Mouse (Mus musculus) layer of hippocampus, adult 18-20 months (tissue): ENCODE data around the gene Aamdc. TPM values are rescaled to one million over a fixed set of nuclear protein-coding genes. Genes with fewer than 3 reads are reported as not detected.

Experiments used
- DNase-seq, 2 experiments: peaks; one replicate each; pipeline ENCODE4 v3.0.0; 2022; ENCODE audit warnings: low spot score in 2 of 2
- long read RNA-seq: library from polyadenylated mRNA; stranded (forward); transcript quantifications from one replicate; pipeline ENCODE4 v2.0.0, GENCODE M21; 2021
- total RNA-seq, 2 experiments: library from RNA; stranded (reverse); gene quantifications; 2 replicates each; pipeline ENCODE4 v1.2.3; 2021

The Aamdc gene
- total RNA-seq = 10 to 100 TPM; 51.7 to 53.4 TPM
- long read RNA-seq, transcript Aamdc-206 (4 exons, 789 nt) = major isoform, 13 of 30 reads
- long read RNA-seq, transcript Aamdc-213 (5 exons, 883 nt) = minor isoform, 9 of 30 reads
- long read RNA-seq, partial matches to known transcripts = 0 of 30 reads
- long read RNA-seq, other reads (novel, unspliced or antisense) = 3 of 30 reads

DNA sequence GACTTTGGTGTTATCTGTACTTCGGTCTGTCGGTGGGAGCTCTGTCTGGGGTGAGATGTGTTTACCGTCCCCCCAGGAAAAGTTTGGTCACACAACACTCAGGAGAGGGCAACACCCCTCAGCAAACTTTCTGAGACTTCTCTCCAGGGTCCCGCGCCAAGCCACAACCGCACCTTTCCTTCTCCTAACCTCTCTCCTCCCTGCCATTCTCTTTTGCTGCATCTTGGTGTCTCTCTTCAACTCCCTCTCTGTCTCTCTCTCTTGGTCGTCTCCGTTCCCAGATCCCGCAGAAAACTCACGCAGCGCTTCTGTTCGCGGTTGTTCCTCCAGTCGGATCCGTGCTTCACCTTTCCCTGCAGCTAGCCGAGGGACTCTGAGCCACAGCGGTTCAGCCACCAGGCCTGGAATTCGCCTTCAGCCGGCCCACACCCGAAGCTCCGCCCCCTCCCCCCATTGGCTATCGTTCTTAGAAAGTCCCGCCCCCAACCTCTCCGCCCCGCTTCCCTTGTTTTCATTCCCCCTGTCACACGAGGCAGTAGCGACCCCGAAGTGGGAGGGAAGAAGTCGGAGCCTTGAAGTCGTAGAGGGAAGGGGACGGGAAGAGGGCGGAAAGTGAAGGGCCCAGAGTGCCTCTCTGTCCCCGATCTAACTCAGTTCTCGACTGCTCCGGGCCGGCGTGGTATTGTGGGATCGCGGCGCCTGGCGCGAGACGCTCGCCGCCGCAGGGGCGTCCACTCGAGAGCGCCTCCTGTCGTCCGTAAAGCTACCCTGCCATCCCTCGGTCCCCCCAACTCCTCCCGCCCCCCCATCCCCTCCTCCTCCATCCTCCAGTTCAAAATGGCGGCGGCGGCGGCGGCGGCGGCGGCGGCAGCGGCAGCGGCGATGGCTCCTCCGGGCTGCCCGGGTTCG, at the start of gene Aamdc, which contains the start of gene Rsf1:
TSS of gene Aamdc (minus strand) at position 431 of the 909 bp plus-strand sequence.
TSS of gene Rsf1 (plus strand) at position 823 of the 909 bp plus-strand sequence.
- peak; percentile 94 to 97 for DNase-seq

DNA sequence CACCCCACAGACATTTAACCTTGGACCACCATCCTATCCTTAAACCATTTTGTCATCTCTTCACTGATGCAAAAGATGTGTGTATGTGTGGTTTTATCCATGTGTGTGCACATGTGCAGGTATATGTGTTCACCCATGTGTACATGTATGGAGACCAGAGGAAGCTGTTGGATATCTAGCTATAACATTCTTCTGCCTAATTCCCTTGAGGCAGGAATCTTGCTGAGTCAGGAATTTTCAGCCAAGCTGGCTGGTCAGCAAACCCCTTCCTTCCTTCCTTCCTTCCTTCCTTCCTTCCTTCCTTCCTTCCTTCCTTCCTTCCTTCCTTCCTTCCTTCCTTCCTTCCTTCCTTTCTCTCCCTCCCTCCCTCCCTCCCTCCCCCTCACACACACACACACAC, 44.1 kb upstream of the Aamdc start:
- DNase-seq = no peak

DNA sequence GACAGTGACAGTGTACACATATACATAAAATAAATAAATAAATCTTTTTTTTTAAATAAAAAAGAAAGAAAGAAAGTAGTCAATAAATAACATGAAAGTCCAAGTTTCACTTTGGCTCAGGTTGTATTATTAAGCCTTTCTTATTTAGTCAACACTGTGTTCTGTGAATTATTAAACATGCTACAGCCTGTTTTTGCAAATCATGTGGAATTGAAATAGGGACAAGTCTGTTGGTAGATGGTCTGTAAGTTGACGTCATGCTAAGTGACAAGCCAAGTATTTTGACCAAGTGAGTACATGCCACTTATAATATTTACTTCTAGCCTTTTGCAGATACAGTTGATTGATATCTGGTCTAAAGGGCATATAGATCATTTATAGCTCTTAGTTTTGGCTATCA, 43.4 kb upstream of the Aamdc start:
- DNase-seq = no peak

DNA sequence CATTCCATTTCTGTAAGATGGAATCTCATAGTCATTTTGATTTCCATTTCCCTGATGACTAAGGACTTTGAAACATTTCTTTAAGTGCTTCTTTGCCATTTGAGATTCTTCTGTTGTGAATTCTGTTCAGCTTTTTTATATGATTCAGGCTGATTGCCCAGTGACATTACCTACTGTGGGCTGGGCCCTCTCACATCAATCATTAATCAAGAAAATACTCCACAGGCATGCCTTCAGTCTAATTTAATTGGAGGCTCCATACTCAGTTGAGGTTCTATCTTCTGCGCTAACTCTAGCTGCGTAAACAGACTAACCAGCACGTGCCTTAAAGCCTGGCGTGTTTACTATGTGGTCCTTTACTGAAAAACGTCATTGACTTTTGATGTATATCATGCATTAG, 42.0 kb upstream of the Aamdc start:
- DNase-seq = no peak

DNA sequence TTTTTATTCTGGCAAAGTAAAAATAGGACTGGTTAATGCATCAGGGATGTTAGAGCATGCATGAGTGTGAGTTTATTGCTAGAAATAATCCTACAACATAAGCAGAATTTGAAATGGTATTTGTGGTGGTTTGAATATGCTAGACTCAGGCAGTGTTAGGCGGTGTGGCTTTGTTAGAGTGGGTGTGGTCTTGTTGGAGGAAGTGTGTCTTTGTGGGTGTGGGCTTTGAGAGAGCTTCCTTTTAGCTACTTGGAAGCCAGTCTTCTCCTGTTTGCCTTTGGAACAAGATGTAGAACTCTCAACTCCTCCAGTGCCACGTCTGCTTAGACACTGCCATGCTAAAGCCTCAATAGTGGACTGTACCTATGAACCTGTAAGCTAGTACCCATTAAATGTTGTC, 19.3 kb upstream of the Aamdc start:
- DNase-seq = no peak

DNA sequence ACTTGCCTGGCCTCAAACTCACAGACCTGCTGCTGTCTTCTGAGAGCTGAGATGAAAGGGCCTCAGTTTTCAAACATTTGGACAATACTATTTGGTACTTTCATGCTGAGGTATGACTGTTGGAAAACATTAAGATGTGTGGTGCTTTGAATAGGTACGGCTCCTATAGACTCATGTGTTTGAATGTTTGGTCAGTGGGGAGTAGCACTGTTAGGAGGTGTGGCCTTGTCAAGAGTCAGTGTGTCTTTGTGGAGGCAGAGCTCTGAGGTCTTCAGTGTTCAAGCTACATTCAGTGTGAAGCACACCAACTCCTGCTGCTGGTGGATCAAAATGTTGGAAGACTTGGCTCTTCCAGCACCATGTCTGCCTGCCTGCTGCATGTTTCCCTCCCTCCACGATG, 14.2 kb upstream of the Aamdc start:
- DNase-seq = no peak

DNA sequence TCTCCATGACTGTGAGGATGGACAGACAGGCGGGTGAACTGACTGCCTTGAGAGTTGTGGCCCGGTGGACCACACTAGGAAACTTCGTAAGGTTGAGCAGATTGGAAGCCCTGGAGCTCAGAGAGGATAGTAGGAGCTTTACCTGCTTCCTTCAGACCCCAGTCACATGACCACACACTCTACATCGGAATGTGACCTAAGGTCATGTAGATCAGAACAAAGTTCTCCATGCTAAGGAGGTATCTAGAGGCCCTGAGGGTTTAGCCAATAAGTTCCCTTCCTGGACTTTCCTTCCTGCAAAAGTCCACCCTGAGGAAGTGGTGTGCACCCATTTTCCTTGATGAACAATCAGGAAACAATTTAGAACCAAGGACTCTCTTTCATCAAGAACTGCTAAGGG, 13.1 kb upstream of the Aamdc start:
- no peak for DNase-seq

DNA sequence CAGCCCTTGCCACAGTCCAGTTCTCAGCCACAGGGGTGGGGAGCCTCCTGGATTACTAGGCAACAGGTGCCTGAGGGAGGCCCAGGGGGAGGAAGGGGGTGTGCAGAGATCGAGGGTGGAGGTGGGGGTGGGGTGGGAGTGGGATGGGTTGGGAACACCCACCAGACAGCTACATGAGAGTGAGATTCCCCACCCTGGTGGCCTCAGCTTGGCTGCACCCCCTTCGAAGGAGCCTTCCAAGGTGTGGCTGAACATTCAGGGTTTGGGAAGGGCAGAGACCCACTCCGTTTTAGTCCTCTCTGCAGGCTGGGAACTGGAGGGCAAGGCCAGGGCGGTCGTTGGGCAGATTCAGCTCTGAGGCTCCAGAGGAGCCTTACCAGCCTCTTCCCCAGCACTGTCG, 12.0 kb upstream of the Aamdc start:
- no peak for DNase-seq

DNA sequence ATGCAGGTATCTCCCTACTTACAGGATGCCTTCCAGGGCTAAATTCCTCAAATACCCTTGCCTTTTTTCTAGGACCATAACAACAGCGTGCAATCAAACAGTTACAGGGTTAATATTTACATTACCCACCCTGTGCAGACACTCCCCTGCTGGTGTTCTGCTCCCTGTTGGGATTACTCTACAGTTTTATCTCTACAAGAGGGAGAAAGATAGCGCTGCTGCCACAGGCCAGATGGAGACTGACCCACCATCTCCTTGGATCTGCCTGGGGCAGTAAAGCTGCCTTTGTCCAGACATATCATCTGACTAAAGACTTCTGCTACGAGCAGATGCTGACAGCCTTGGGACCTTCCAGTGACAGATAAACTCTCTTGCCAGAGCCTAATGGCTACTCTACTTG, 11.2 kb upstream of the Aamdc start:
- no peak for DNase-seq

DNA sequence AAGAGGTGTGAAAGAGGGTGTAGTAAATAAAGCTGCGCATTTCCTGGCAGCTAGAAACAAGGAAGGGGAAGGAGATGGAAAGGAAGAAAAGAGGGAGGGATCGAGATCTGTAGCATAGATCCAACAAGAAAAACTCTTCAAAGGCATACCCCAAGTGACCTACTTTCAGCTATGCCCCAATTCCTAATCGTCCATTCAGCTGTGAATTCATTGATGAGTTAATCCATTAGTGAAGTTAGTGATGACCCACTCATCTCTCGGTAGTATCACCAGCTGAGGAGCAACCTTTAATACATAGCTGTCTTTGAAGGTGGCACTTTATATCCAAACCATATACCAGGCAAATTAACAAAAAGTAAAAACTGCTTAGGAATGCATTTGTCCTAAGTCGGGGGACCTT, 9.2 kb upstream of the Aamdc start:
- DNase-seq = no peak

DNA sequence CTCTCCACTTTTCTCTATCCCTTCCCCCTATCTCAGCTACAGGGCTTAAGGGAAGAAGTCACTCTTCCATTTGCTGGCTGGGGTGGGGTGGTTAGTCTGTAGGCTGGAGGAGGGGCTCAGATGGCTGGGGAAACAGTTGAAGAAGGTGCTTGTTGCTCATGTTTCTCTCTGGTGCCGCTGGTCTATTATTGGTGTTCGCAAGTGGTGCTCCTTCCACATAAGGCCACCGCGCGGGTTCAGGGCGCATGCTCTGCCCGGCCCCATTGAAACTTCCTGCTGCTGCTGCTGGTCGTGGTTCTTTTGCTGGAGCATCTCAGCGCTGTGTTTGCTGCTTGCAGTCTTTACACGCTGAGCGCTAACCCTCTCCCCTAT, 1.5 kb upstream of the Aamdc start:
- DNase-seq = peak; percentile 78 to 90

DNA sequence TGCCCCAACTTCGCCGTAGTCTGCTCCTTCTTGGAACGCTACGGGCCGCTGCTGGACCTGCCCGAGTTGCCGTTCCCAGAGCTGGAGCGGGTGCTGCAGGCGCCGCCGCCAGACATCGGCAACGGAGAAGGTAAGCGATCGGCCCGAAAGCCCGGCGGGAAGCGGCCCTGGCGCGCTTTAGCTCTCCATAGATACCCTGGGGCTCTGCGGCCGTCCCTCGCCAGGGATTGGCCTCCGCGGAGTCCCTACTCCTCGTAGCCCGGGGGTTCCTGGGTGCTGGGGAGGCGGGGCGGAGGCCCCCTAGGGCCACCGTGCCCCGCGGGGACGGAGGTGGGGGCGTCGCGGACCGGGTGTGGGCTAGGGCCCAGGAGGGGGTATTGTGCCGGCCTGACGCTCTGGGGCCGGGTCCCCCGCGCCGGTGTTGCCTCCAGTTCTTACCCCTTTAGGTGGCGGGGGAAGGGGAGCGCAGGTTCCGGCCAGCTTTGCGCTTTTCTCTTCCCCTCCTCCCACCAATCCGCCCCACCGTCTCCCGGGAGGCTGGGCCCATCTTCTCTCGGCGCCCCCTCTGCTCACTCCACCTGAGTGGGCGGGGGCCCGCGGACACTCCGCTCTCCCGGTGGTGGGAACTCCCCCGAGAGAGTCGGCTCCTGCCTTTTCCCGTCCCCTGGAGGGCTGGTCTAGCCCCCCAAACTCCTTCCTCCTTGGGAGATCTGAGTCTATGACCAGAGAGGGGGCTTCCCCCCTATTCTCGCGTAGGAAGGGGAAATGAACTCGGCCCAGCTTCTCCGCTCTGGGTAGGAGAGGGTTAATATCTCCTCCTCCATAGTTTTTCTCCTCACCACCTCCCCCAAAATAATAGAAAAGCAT, 912 bp upstream of the Aamdc start:
- peak; percentile 28 to 51 for DNase-seq

DNA sequence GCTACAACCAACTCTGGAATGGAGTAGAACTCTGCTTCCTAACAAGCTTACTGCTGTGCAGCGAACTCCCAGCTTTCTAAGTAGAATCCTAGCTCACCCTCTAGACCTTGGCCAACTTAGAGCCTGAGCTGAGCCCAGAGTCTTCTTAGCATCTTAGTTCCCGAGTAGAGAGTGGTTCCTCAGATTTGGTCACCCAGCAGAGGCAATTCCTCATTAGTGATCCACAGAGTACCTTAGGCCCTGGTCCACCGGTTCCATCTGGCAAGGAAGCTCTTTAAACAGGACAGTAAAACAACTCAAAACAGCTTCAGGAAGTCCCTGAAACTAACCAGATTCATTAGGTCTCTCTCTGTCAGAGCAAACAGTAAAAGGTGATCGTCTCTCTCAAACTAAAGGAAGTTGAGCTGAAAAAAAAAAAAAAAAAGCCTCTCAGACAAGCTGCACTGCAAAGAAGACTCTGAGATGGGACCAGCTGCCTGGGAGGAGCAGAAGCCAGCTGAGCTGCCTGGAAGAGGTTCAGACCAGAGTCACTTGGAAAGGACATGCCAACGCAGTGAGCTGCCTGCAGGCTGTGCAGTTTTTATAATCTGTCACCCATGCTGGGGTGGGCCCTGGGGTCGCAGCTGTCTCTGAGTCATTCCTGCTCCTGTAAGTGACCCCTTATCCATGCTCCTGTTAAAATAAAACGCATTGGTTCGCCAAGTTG, 783 bp downstream of the Aamdc start:
- DNase-seq = peak; percentile 34 to 53

DNA sequence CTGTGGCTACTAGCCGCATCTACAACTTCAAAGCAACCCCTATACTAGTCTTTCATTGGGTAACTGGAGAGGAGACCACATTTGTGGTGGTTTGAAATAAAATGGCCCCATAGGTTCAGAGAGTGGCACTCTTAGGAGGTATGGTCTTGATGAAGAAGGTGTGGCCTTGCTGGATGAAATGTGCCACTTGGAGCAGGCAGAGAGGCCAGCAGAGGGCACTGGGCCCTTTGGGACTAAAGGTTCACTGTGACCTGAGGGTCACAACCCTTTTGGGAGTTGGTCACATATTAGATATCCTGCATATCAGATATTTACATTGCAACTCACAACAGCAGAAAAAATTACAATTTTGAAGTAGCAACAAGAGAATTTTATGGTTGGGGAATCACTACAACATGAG, 8.9 kb downstream of the Aamdc start:
- DNase-seq = no peak

DNA sequence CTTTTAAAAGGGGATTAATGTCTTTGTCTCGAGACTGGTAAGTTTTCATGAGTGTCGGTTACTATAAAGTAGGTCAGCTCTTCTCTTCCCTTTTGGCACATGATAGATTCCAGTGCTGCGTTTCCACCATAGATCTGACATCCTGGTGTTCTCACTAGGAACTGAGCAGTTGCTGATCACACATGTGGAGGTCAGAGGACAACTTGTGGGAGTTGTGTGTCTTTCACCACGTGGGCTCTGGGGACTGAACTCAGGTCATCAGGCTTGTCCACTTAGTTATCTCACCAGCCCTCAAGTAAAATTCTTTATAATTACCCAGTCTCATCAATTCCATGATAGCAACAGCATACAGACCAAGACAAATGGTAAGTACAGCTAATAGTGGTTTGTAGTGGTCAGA, 9.9 kb downstream of the Aamdc start:
- no peak for DNase-seq

DNA sequence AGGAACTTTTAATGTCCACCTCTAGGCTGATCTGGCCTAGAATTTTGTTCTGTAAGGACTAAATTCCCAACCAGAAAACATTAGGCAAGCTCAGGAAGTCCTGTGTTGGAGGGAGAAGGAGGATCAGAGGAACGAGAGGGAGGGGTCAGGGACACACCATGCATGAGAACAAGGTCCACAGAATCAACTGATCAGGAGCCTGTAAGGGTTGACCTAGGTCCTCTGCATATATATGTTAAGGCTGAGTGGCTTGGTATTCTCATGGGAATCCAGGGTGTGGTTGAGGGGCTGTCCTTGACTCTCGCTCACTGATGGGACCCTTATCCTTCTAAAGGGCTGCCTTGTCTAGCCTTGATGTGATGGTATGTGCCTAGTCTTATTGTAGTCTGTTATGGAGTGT, 15.7 kb downstream of the Aamdc start:
- DNase-seq = no peak

DNA sequence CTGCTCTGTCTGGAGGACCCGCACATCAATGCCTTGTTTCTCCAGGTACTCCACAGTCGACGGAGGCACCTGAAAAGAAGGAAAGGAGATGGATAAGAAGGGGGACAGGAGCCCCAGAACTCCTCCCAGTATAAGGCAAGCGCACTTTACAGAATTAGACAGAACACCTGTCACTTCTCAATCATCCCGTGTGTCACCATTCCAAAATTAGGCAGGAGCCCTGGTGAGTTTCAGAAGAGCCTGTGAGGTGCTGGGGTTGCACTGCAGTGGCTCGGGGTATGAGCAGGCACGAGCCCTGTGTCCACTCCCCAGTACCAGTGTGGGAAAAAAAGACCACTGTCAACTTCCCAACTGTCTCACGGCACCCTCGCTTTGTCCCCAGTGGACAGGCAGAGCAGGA, 28.6 kb downstream of the Aamdc start:
- DNase-seq = no peak

DNA sequence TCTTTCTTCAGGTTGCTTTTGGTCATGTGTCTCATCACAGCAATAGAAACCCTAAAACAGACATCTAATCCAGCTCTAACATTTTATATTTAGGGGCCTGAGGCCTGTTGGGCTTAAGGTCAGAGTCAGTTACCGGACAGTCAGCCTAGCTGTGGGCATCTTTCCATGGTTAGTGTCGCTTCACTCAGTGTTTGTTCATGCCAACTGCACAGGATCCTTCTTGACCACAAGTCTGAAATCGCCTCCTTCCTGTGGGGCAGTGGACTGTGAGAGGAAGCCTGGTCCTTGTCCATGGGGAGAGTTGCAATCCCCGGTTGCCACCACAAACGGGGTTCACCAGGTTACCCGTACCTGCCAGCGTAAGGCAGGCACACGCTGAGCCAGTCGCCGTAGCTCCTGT, 30.0 kb downstream of the Aamdc start:
- DNase-seq = no peak

DNA sequence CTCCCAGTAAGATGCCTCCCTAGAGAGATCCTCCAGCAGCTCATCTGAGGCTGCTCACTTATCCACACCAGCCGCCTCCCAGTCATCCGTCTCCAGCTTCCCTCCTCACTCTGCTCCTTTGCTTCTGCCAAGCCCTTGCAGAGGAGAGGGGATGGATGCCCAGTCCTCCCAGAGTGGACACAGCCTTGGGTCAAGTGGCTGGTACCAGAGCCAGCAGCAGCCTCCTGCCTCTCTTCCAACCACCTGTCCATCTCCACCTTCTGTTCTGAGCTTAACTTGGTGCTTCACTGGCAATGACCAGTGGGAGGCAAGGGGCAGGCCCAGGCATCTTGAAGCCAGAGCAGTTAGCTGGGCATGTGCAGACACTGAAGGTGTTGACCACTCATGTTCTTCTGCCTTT, 32.8 kb downstream of the Aamdc start:
- no peak for DNase-seq

DNA sequence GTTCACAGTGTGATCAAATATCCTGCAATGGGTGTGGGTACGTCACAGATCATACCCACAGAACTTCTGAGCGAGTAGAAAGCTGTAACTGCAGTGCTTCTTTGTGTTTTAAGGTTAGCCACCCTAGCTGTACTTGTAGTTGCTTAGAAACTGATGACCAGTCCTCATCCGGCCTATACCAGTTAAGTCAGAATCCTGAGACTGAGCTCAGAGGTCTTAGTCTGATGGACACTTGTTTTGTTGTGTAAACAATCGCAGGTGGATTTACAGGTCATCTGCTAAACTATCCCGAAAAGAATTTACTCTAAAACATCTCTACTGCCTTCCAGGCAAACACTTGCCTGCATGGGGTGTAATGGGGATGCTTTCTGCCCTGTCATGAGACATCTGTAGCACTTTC, 42.7 kb downstream of the Aamdc start:
- DNase-seq = no peak

DNA sequence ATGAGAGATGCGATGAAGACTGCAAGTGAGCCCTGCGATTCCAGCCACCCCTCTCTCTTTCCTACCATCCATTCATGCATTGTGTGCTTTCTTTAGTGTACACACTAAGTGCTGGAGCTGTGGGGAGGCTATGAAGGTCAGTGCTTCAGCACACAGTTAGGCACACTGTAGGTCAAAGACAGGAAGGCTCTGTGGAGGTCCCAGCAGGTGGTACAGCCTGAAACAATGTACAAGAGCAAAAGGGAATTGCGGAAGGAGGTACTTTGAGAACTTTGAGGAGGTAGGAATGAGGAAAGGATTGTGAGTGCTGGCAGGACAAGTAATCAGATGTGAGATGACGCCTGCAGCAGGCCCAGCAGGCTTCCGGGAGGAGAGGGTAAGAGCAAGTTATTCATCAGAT, 43.8 kb downstream of the Aamdc start:
- DNase-seq = no peak
